Mouse (Mus musculus): ENCODE results near the gene Casp8. TPM values are rescaled to one million over a fixed set of nuclear protein-coding genes. Genes with fewer than 3 reads are reported as not detected.

Gene Casp8
- polyA plus RNA-seq, 1 experiment from 2014 or later: 39.1 TPM

GRCm38 (mm10) chr1:58777583-58777982 is 17.6 kb upstream of the Casp8 start:
- 37% methylated on average over 1 of the region's 1 CpGs for WGBS
- Histone ChIP-seq H3K4me1 (replicated peaks; ENCODE audit: control insufficient read depth, insufficient read depth, low read length) (no peaks in the 10 kb centered on the region), H3K9ac (ENCODE audit: low read depth, low read length) (no peak overlapping the region), H3K27me3 (replicated peaks; ENCODE audit: control insufficient read depth, insufficient read depth, low read length) (no peaks in the 10 kb centered on the region), H3K4me2 (replicated peaks; ENCODE audit: low read depth) (no peak overlapping the region), H3K9me3 (ENCODE audit: control insufficient read depth) (no peaks in the 10 kb centered on the region), H3K27ac (ENCODE audit: low read depth, low read length) (peak overlapping the region; percentile 42), H3K4me3 (ENCODE audit: low read depth, low read length) (no peak overlapping the region), H3K36me3 (ENCODE audit: control insufficient read depth, insufficient read depth) (no peaks in the 10 kb centered on the region)
- no peak for TF ChIP-seq CTCF (IDR thresholded peaks at IDR 0.05; ENCODE audit: low read depth)
- peak; percentile 98 for ATAC-seq

GRCm38 (mm10) chr1:58778226-58778625 is 16.9 kb upstream of the Casp8 start:
- Histone ChIP-seq H3K9ac (ENCODE audit: low read depth, low read length) (no peak overlapping the region), H3K4me3 (ENCODE audit: low read depth, low read length) (no peak overlapping the region), H3K4me2 (replicated peaks; ENCODE audit: low read depth) (no peak overlapping the region), H3K4me1 (replicated peaks; ENCODE audit: control insufficient read depth, insufficient read depth, low read length) (no peaks in the 10 kb centered on the region), H3K27me3 (replicated peaks; ENCODE audit: control insufficient read depth, insufficient read depth, low read length) (no peaks in the 10 kb centered on the region), H3K36me3 (ENCODE audit: control insufficient read depth, insufficient read depth) (no peaks in the 10 kb centered on the region), H3K27ac (ENCODE audit: low read depth, low read length) (peak overlapping the region; percentile 42), H3K9me3 (ENCODE audit: control insufficient read depth) (no peaks in the 10 kb centered on the region)
- 7% methylated on average over 1 of the region's 1 CpGs for WGBS
- 0 out of 2 replicates have a peak, but pooled peaks have one; percentile 23 for TF ChIP-seq CTCF (IDR thresholded peaks at IDR 0.05; ENCODE audit: low read depth)
- ATAC-seq: no peak

- H3K9me3 ChIP-seq (ENCODE audit: control insufficient read depth): no peaks in the 10 kb centered on the region
- ATAC-seq: no peak
- no peak overlapping the region for H3K27ac ChIP-seq (ENCODE audit: low read depth, low read length)
- no peaks in the 10 kb centered on the region for H3K36me3 ChIP-seq (ENCODE audit: control insufficient read depth, insufficient read depth)
- no peak overlapping the region for H3K4me3 ChIP-seq (ENCODE audit: low read depth, low read length)
- no peaks in the 10 kb centered on the region for H3K27me3 ChIP-seq (replicated peaks; ENCODE audit: control insufficient read depth, insufficient read depth, low read length)
- H3K4me1 ChIP-seq (replicated peaks; ENCODE audit: control insufficient read depth, insufficient read depth, low read length): no peaks in the 10 kb centered on the region
- 85% methylated on average over 2 of the region's 2 CpGs for WGBS
- TF ChIP-seq CTCF (IDR thresholded peaks at IDR 0.05; ENCODE audit: low read depth): no peak
- H3K4me2 ChIP-seq (replicated peaks; ENCODE audit: low read depth): no peak overlapping the region
- no peak overlapping the region for H3K9ac ChIP-seq (ENCODE audit: low read depth, low read length)
These were observed 8.9 kb upstream of the Casp8 start for GRCm38 (mm10) chr1:58786276-58786675.

- 96% methylated on average over 4 of the region's 4 CpGs for WGBS
- Histone ChIP-seq H3K27me3 (replicated peaks; ENCODE audit: control insufficient read depth, insufficient read depth, low read length) (no peaks in the 10 kb centered on the region), H3K4me1 (replicated peaks; ENCODE audit: control insufficient read depth, insufficient read depth, low read length) (no peaks in the 10 kb centered on the region), H3K4me2 (replicated peaks; ENCODE audit: low read depth) (no peak overlapping the region), H3K9me3 (ENCODE audit: control insufficient read depth) (no peaks in the 10 kb centered on the region), H3K4me3 (ENCODE audit: low read depth, low read length) (no peak overlapping the region), H3K9ac (ENCODE audit: low read depth, low read length) (no peak overlapping the region), H3K27ac (ENCODE audit: low read depth, low read length) (no peak overlapping the region), H3K36me3 (ENCODE audit: control insufficient read depth, insufficient read depth) (no peaks in the 10 kb centered on the region)
- ATAC-seq: no peak
- no peak for TF ChIP-seq CTCF (IDR thresholded peaks at IDR 0.05; ENCODE audit: low read depth)
These were observed 6.8 kb upstream of the Casp8 start for GRCm38 (mm10) chr1:58788410-58788809.

- Histone ChIP-seq H3K4me2 (replicated peaks; ENCODE audit: low read depth) (peak overlapping the region; percentile 82; the same call in 1 of the 2 replicates), H3K27ac (ENCODE audit: low read depth, low read length) (peak overlapping the region; percentile 98), H3K27me3 (replicated peaks; ENCODE audit: control insufficient read depth, insufficient read depth, low read length) (no peaks in the 10 kb centered on the region), H3K4me3 (ENCODE audit: low read depth, low read length) (peak overlapping the region; percentile 65; the same call in 1 of the 2 replicates), H3K9me3 (ENCODE audit: control insufficient read depth) (no peaks in the 10 kb centered on the region), H3K4me1 (replicated peaks; ENCODE audit: control insufficient read depth, insufficient read depth, low read length) (peaks cover 9% of the 10 kb centered on the region; the same call in 1 of the 2 replicates), H3K36me3 (ENCODE audit: control insufficient read depth, insufficient read depth) (peaks cover 8% of the 10 kb centered on the region; the same call in 1 of the 2 replicates), H3K9ac (ENCODE audit: low read depth, low read length) (0 out of 2 replicates have a peak overlapping the region, but pooled peaks have one; percentile 92)
- 41% methylated on average over 2 of the region's 2 CpGs for WGBS
- no peak; the same call in 1 of the 2 replicates for ATAC-seq
- TF ChIP-seq CTCF (IDR thresholded peaks at IDR 0.05; ENCODE audit: low read depth): no peak; the same call in 1 of the 2 replicates
These were observed 469 bp upstream of the Casp8 start for GRCm38 (mm10) chr1:58794705-58795104.

- 0% methylated on average over 3 of the region's 3 CpGs for WGBS
- H3K27ac ChIP-seq (ENCODE audit: low read depth, low read length): peak overlapping the region; percentile 98
- H3K4me1 ChIP-seq (replicated peaks; ENCODE audit: control insufficient read depth, insufficient read depth, low read length): peaks cover 9% of the 10 kb centered on the region; the same call in 1 of the 2 replicates
- ATAC-seq: 0 out of 2 replicates have a peak, but pooled peaks have one; percentile 1
- peaks cover 8% of the 10 kb centered on the region; the same call in 1 of the 2 replicates for H3K36me3 ChIP-seq (ENCODE audit: control insufficient read depth, insufficient read depth)
- no peaks in the 10 kb centered on the region for H3K27me3 ChIP-seq (replicated peaks; ENCODE audit: control insufficient read depth, insufficient read depth, low read length)
- peak overlapping the region; percentile 65 for H3K4me3 ChIP-seq (ENCODE audit: low read depth, low read length)
- no peak for TF ChIP-seq CTCF (IDR thresholded peaks at IDR 0.05; ENCODE audit: low read depth)
- no peaks in the 10 kb centered on the region for H3K9me3 ChIP-seq (ENCODE audit: control insufficient read depth)
- H3K4me2 ChIP-seq (replicated peaks; ENCODE audit: low read depth): peak overlapping the region; percentile 82
- peak overlapping the region; percentile 92 for H3K9ac ChIP-seq (ENCODE audit: low read depth, low read length)
These were observed 837 bp downstream of the Casp8 start for GRCm38 (mm10) chr1:58796059-58796363.

Measured in intestine, postnatal 0 days (tissue).